Mouse (Mus musculus): ENCODE results near the gene H2-T24. TPM values are rescaled to one million over a fixed set of nuclear protein-coding genes. Genes with fewer than 3 reads are reported as not detected.

Gene H2-T24
- polyA plus RNA-seq, 1 experiment from 2014 or later = 2.3 TPM

- Histone ChIP-seq H3K36me3 (ENCODE audit: control insufficient read depth, insufficient read depth, low read length) (no peaks in the 10 kb centered on the region), H3K4me1 (ENCODE audit: control insufficient read depth, insufficient read depth, low read length) (peaks cover 4% of the 10 kb centered on the region), H3K9me3 (replicated peaks; ENCODE audit: control insufficient read depth, low read length) (no peaks in the 10 kb centered on the region), H3K9ac (ENCODE audit: low read length) (0 out of 2 replicates have a peak overlapping the region, but pooled peaks have one; percentile 17), H3K27me3 (replicated peaks; ENCODE audit: control insufficient read depth, insufficient read depth, low read length) (no peaks in the 10 kb centered on the region), H3K4me3 (ENCODE audit: low read depth, low read length) (no peak overlapping the region), H3K4me2 (ENCODE audit: low read length) (no peak overlapping the region), H3K27ac (ENCODE audit: low read depth, low read length) (no peak overlapping the region)
- no peak for ATAC-seq
- 43% methylated on average over 12 of the region's 12 CpGs for WGBS
- no peak for DNase-seq (ENCODE audit: low spot score)
Measured at GRCm38 (mm10) chr17:35997713-35998510, 22.4 kb downstream of the H2-T24 start.

- Histone ChIP-seq H3K4me3 (ENCODE audit: low read depth, low read length) (no peak overlapping the region), H3K4me2 (ENCODE audit: low read length) (no peak overlapping the region), H3K9me3 (replicated peaks; ENCODE audit: control insufficient read depth, low read length) (no peaks in the 10 kb centered on the region), H3K27me3 (replicated peaks; ENCODE audit: control insufficient read depth, insufficient read depth, low read length) (no peaks in the 10 kb centered on the region), H3K36me3 (ENCODE audit: control insufficient read depth, insufficient read depth, low read length) (no peaks in the 10 kb centered on the region), H3K27ac (ENCODE audit: low read depth, low read length) (no peak overlapping the region), H3K4me1 (ENCODE audit: control insufficient read depth, insufficient read depth, low read length) (peaks cover 4% of the 10 kb centered on the region), H3K9ac (ENCODE audit: low read length) (no peak overlapping the region)
- ATAC-seq (peak; percentile 66), DNase-seq (ENCODE audit: low spot score) (peak; percentile 95)
- under 1% methylated on average over 11 of the region's 11 CpGs for WGBS
Measured at GRCm38 (mm10) chr17:35996949-35997348, 23.4 kb downstream of the H2-T24 start.

- Histone ChIP-seq H3K9me3 (replicated peaks; ENCODE audit: control insufficient read depth, low read length) (no peaks in the 10 kb centered on the region), H3K9ac (ENCODE audit: low read length) (peak overlapping the region; percentile 67), H3K4me2 (ENCODE audit: low read length) (peak overlapping the region; percentile 76), H3K27ac (ENCODE audit: low read depth, low read length) (no peak overlapping the region), H3K36me3 (ENCODE audit: control insufficient read depth, insufficient read depth, low read length) (no peaks in the 10 kb centered on the region), H3K4me1 (ENCODE audit: control insufficient read depth, insufficient read depth, low read length) (peaks cover 4% of the 10 kb centered on the region), H3K4me3 (ENCODE audit: low read depth, low read length) (peak overlapping the region; percentile 56), H3K27me3 (replicated peaks; ENCODE audit: control insufficient read depth, insufficient read depth, low read length) (no peaks in the 10 kb centered on the region)
- ATAC-seq (no peak), DNase-seq (ENCODE audit: low spot score) (peak; percentile 24)
- WGBS = 2% methylated on average over 14 of the region's 14 CpGs
Measured at GRCm38 (mm10) chr17:35994879-35995240, 25.5 kb downstream of the H2-T24 start.

DNA sequence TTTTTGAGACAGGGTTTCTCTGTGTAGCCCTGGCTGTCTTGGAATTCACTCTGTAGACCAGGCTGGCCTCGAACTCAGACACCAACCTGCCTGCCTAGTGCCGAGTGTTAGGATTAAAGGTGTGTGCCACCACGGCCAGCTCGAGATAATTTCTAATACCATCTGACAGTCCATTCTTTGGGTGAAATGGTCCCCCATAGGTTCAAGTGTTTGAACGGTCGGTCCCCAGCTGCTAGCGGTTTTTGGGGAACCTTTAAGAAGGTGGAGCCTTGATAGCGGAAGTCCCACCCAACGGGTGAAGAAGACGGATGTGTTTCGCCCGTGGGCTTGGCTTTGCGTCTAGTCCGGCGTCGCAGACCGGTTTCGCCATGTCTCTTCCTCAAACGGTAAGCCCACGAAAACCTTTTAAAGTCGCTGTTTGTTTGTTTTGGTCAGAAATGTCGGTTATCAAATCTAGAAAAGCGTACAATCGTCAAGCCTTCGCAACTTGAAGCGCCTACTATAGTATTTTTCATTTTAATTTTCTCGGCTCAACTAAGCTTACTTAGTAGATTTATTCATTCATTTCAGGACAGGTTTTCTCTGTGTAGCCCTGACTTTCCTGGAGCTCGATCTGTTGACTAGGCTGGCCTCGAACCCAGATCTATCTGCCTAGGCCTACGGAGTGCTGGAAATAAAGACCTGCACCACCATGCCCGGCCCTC is 26.0 kb downstream of the H2-T24 start:
- no peaks in the 10 kb centered on the region for H3K27me3 ChIP-seq (replicated peaks; ENCODE audit: control insufficient read depth, insufficient read depth, low read length)
- 3% methylated on average over 31 of the region's 31 CpGs for WGBS
- DNase-seq (ENCODE audit: low spot score) (peak; percentile 93), ATAC-seq (peak; percentile 78)
- peak overlapping the region; percentile 30; the same call in 1 of the 2 replicates for H3K27ac ChIP-seq (ENCODE audit: low read depth, low read length)
- H3K9ac ChIP-seq (ENCODE audit: low read length) = peak overlapping the region; percentile 67
- H3K9me3 ChIP-seq (replicated peaks; ENCODE audit: control insufficient read depth, low read length) = no peaks in the 10 kb centered on the region
- H3K36me3 ChIP-seq (ENCODE audit: control insufficient read depth, insufficient read depth, low read length) = peaks cover 4% of the 10 kb centered on the region; the same call in 1 of the 2 replicates
- peak overlapping the region; percentile 56 for H3K4me3 ChIP-seq (ENCODE audit: low read depth, low read length)
- H3K4me2 ChIP-seq (ENCODE audit: low read length) = peak overlapping the region; percentile 76
- peaks cover 4% of the 10 kb centered on the region for H3K4me1 ChIP-seq (ENCODE audit: control insufficient read depth, insufficient read depth, low read length)

DNA sequence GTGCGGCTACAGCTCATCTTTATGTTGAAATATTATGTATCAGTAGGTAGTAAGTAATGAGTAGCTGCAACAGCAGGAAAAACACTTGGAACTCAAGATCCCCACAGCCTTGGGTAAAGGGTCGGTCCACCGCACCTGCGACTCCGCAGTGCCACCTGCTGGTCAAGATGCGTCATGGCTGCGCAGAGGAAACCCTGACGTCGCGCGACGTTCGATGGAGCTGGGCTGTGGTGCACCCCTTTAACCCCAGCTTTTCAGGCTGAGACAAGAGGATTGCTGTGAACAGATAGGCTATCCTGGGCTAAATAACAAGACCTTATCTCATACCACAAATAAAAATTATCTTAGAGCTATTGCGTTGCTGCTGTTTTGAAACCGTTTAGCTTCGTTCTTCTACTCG is 26.7 kb downstream of the H2-T24 start:
- Histone ChIP-seq H3K36me3 (ENCODE audit: control insufficient read depth, insufficient read depth, low read length) (peaks cover 10% of the 10 kb centered on the region; the same call in 1 of the 2 replicates), H3K27ac (ENCODE audit: low read depth, low read length) (no peak overlapping the region), H3K27me3 (replicated peaks; ENCODE audit: control insufficient read depth, insufficient read depth, low read length) (no peaks in the 10 kb centered on the region), H3K9ac (ENCODE audit: low read length) (no peak overlapping the region), H3K4me3 (ENCODE audit: low read depth, low read length) (peak overlapping the region; percentile 56; the same call in 1 of the 2 replicates), H3K9me3 (replicated peaks; ENCODE audit: control insufficient read depth, low read length) (no peaks in the 10 kb centered on the region), H3K4me1 (ENCODE audit: control insufficient read depth, insufficient read depth, low read length) (peaks cover 4% of the 10 kb centered on the region), H3K4me2 (ENCODE audit: low read length) (peak overlapping the region; percentile 76)
- ATAC-seq = peak; percentile 79
- peak; percentile 88 for DNase-seq (ENCODE audit: low spot score)
- WGBS = 8% methylated on average over 17 of the region's 17 CpGs

GRCm38 (mm10) chr17:35991781-35992180 is 28.6 kb downstream of the H2-T24 start:
- ATAC-seq (no peak), DNase-seq (ENCODE audit: low spot score) (no peak)
- no peak overlapping the region for H3K4me3 ChIP-seq (ENCODE audit: low read depth, low read length)
- H3K36me3 ChIP-seq (ENCODE audit: control insufficient read depth, insufficient read depth, low read length) = peaks cover 29% of the 10 kb centered on the region
- no peak overlapping the region for H3K9ac ChIP-seq (ENCODE audit: low read length)
- 48% methylated on average over 10 of the region's 10 CpGs for WGBS
- H3K9me3 ChIP-seq (replicated peaks; ENCODE audit: control insufficient read depth, low read length) = no peaks in the 10 kb centered on the region
- H3K4me1 ChIP-seq (ENCODE audit: control insufficient read depth, insufficient read depth, low read length) = peaks cover 4% of the 10 kb centered on the region
- H3K27me3 ChIP-seq (replicated peaks; ENCODE audit: control insufficient read depth, insufficient read depth, low read length) = no peaks in the 10 kb centered on the region
- no peak overlapping the region for H3K4me2 ChIP-seq (ENCODE audit: low read length)
- no peak overlapping the region for H3K27ac ChIP-seq (ENCODE audit: low read depth, low read length)

- WGBS = 97% methylated on average over 9 of the region's 9 CpGs
Measured at GRCm38 (mm10) chr17:35981776-35982175, 38.6 kb downstream of the H2-T24 start.

DNA sequence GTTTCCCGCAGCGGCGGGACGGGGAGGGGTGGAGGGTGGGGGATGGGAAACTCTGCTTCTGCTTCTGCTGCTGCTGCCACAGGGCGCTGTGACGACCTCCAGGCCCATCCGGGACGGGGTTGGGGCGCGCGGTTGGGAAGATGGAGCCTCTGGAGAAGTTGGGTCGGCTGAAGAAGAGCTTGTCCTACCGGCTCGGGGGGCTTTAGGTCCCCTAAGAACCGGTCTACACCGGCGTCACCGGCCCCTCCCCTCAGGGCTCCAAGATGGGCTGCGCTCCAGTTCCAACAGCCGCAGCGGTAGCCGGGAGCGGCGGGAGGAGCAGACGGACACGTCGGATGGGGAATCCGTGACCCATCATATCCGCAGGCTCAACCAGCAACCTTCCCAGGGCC is 40.0 kb downstream of the H2-T24 start:
- Histone ChIP-seq H3K27ac (ENCODE audit: low read depth, low read length) (peak overlapping the region; percentile 94), H3K9me3 (replicated peaks; ENCODE audit: control insufficient read depth, low read length) (no peaks in the 10 kb centered on the region), H3K36me3 (ENCODE audit: control insufficient read depth, insufficient read depth, low read length) (peaks cover 46% of the 10 kb centered on the region), H3K4me1 (ENCODE audit: control insufficient read depth, insufficient read depth, low read length) (peaks cover 14% of the 10 kb centered on the region; the same call in 1 of the 2 replicates), H3K4me3 (ENCODE audit: low read depth, low read length) (peak overlapping the region; percentile 90), H3K4me2 (ENCODE audit: low read length) (peak overlapping the region; percentile 88), H3K9ac (ENCODE audit: low read length) (peak overlapping the region; percentile 80), H3K27me3 (replicated peaks; ENCODE audit: control insufficient read depth, insufficient read depth, low read length) (no peaks in the 10 kb centered on the region)
- WGBS = 0% methylated on average over 25 of the region's 29 CpGs
- ATAC-seq (peak; percentile 11; the same call in 1 of the 2 replicates), DNase-seq (ENCODE audit: low spot score) (peak; percentile 41)

More at GRCm38 (mm10) chr17:35981776-35982175, 38.6 kb downstream of the H2-T24 start:
- Histone ChIP-seq H3K36me3 (ENCODE audit: control insufficient read depth, insufficient read depth, low read length) (peaks cover 47% of the 10 kb centered on the region), H3K27ac (ENCODE audit: low read depth, low read length) (no peak overlapping the region), H3K9me3 (replicated peaks; ENCODE audit: control insufficient read depth, low read length) (no peaks in the 10 kb centered on the region), H3K27me3 (replicated peaks; ENCODE audit: control insufficient read depth, insufficient read depth, low read length) (no peaks in the 10 kb centered on the region), H3K4me2 (ENCODE audit: low read length) (no peak overlapping the region), H3K4me1 (ENCODE audit: control insufficient read depth, insufficient read depth, low read length) (peaks cover 14% of the 10 kb centered on the region; the same call in 1 of the 2 replicates), H3K9ac (ENCODE audit: low read length) (no peak overlapping the region), H3K4me3 (ENCODE audit: low read depth, low read length) (no peak overlapping the region)
- no peak for ATAC-seq
- DNase-seq (ENCODE audit: low spot score) = no peak

Measured in forebrain, embryonic 14.5 days (tissue).